Mouse (Mus musculus) gonadal fat pad, adult 2 months (tissue): ENCODE data around the gene Ccnb2. TPM values are rescaled to one million over a fixed set of nuclear protein-coding genes. Genes with fewer than 3 reads are reported as not detected.

Experiments
- DNase-seq: peaks from one replicate; pipeline ENCODE4 v3.0.0-alpha.2; 2012; ENCODE audit warnings: low read depth
- polyA plus RNA-seq: library from polyadenylated mRNA; depleted of rRNA; stranded (reverse); fragments of >200 nt; gene quantifications from 2 replicates; pipeline ENCODE4 v1.2.3, GENCODE M21; 2012; rRNA removed

The Ccnb2 gene
- polyA plus RNA-seq, 1 experiment: 3.1 TPM

- DNase-seq: no peak
These were observed 36.9 kb downstream of the Ccnb2 start for GRCm38 (mm10) chr9:70384494-70384893.

GRCm38 (mm10) chr9:70383750-70384149 is 37.6 kb downstream of the Ccnb2 start:
- DNase-seq: no peak

DNA sequence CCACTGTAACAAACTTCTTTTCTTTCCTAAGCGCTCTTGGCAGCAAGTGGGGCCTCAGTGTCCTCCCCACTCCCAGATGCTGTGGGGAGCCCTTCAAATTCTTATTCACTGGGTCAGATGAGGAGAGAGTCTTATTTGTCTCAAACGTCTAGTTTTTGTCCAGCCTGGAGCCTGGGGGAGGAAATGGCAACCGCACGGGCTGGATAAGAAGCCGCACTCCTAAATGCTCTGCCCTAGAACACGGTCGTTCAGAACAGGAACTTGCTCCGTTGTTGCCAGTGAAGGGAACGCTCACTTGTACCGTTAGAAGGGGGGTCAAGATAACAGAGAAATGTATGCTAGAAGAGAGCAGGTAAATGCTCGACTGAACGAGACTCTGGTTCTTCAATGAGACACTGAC is 39.3 kb downstream of the Ccnb2 start:
- no peak for DNase-seq

DNA sequence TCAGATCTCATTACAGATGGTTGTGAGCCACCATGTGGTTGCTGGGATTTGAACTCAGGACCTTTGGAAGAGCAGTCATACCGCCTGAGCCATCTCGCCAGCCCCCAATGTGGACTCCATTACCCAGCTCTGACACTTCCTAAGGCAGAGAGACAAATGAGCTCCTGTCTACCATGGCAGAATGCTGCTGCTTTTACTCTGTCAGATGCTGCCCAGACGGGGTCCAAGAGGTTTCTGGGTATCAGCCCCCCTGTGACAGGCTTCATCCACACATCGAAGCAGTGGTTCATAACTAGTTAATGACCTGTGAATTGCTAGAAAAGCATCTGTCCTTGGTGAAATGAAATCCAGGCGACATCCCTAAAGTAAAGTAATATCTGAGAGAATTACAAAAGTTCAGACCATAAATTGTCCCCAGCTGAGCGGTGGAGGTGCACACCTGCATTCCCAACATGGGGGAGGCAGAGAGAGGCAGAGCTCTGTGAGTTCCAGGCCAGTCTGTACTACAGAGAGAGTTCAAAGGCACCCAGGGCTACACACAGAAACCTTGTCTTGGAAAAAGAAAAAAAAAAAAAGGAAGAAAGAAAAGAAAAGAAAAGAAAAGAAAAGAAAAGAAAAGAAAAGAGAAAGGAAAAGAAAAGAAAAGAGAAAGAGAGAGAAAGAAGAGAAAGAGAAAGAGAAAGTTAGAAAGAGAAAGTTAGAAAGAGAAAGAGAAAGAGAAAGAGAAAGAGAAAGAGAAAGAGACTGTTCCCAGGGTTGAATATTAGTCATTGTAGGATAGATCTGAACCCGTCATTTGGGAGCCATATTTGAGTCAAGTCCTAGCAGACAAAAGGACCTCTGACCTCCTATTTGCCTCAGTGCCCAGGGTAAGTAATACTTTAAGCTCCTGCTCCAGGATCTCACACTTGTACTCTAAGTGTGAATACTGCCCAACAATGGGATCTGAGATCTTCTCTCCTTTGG is 41.6 kb downstream of the Ccnb2 start:
- no peak for DNase-seq

- DNase-seq: no peak
These were observed 49.7 kb downstream of the Ccnb2 start for GRCm38 (mm10) chr9:70371638-70372037.

- DNase-seq: no peak
These were observed 54.4 kb downstream of the Ccnb2 start for GRCm38 (mm10) chr9:70366898-70367297.

DNA sequence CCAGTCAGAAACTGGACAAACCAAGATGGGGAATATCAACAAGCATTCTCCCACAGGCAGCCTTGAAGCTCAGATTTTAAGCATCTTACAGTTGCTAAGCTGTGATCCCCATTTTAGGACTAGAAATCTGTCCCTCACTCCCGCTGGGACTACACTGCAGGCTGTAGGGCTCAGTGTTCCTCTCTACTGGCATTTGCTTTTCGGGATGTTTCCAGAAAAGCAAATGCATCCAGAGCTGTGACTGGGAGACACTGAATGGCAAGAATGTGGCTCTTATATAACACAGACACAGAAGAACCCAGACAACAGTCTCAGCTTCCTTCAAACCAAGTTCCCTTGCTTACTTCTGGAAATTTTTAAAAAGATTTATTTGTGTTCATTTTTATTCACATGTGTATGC is 55.4 kb downstream of the Ccnb2 start:
- DNase-seq: no peak

GRCm38 (mm10) chr9:70364741-70365140 is 56.6 kb downstream of the Ccnb2 start:
- DNase-seq: no peak

- no peak for DNase-seq
These were observed 61.8 kb downstream of the Ccnb2 start for GRCm38 (mm10) chr9:70359402-70360131.

Other genes starting within 250 kb of the Ccnb2 start
- 9.0 and 11.7 TPM in 2 replicates for gene Myo1e, start 214.2 kb downstream of the Ccnb2 start, polyA plus RNA-seq
- gene Rnf111, start 82.2 kb upstream of the Ccnb2 start, polyA plus RNA-seq: 31.7 and 36.3 TPM in 2 replicates
- 6.9 and 8.6 TPM in 2 replicates for gene Sltm, start 121.2 kb upstream of the Ccnb2 start, polyA plus RNA-seq
- 2.2 and 2.4 TPM in 2 replicates for gene Gm10642, start 234.7 kb upstream of the Ccnb2 start, polyA plus RNA-seq
- 9.3 and 9.4 TPM in 2 replicates for gene Mindy2, start 235.6 kb upstream of the Ccnb2 start, polyA plus RNA-seq